Mouse (Mus musculus): ENCODE measurements around the gene Btnl2. TPM values are rescaled to one million over a fixed set of nuclear protein-coding genes. Genes with fewer than 3 reads are reported as not detected.

Btnl2 gene
- polyA plus RNA-seq, 1 experiment from 2014 or later, result not detected

- ATAC-seq (ENCODE audit: low FRiP score), result no peak
- H3K27me3 ChIP-seq (replicated peaks), result no peaks in the 10 kb centered on the region
- no peak overlapping the region for H3K9ac ChIP-seq (replicated peaks)
- H3K36me3 ChIP-seq, result no peaks in the 10 kb centered on the region
- WGBS, result 86% methylated on average over 7 of the region's 7 CpGs
- H3K4me2 ChIP-seq, result no peak overlapping the region
- H3K27ac ChIP-seq (replicated peaks), result no peak overlapping the region
- no peaks in the 10 kb centered on the region for H3K9me3 ChIP-seq (replicated peaks)
- no peaks in the 10 kb centered on the region for H3K4me1 ChIP-seq
- H3K4me3 ChIP-seq (replicated peaks), result no peak overlapping the region
These were observed 28.6 kb downstream of the Btnl2 start for GRCm38 (mm10) chr17:34383212-34383611.

- H3K27ac ChIP-seq (replicated peaks), result no peak overlapping the region
- no peaks in the 10 kb centered on the region for H3K36me3 ChIP-seq
- 77% methylated on average over 3 of the region's 3 CpGs for WGBS
- ATAC-seq (ENCODE audit: low FRiP score), result no peak
- H3K9me3 ChIP-seq (replicated peaks), result no peaks in the 10 kb centered on the region
- no peaks in the 10 kb centered on the region for H3K27me3 ChIP-seq (replicated peaks)
- H3K4me3 ChIP-seq (replicated peaks), result no peak overlapping the region
- no peak overlapping the region for H3K4me2 ChIP-seq
- no peak overlapping the region for H3K9ac ChIP-seq (replicated peaks)
- no peaks in the 10 kb centered on the region for H3K4me1 ChIP-seq
These were observed 30.1 kb downstream of the Btnl2 start for GRCm38 (mm10) chr17:34384699-34385098.

GRCm38 (mm10) chr17:34386656-34387055, 32.0 kb downstream of the Btnl2 start:
- 78% methylated on average over 2 of the region's 2 CpGs for WGBS
- no peak overlapping the region for H3K9ac ChIP-seq (replicated peaks)
- H3K27ac ChIP-seq (replicated peaks), result no peak overlapping the region
- H3K4me3 ChIP-seq (replicated peaks), result no peak overlapping the region
- 0 out of 2 replicates have a peak, but pooled peaks cover 3% of the 10 kb centered on the region for H3K27me3 ChIP-seq (replicated peaks)
- H3K36me3 ChIP-seq, result no peaks in the 10 kb centered on the region
- no peak overlapping the region for H3K4me2 ChIP-seq
- no peak for ATAC-seq (ENCODE audit: low FRiP score)
- H3K9me3 ChIP-seq (replicated peaks), result no peaks in the 10 kb centered on the region
- H3K4me1 ChIP-seq, result no peaks in the 10 kb centered on the region

GRCm38 (mm10) chr17:34388513-34388912, 33.9 kb downstream of the Btnl2 start:
- WGBS, result 42% methylated on average over 4 of the region's 4 CpGs
- H3K4me1 ChIP-seq, result no peaks in the 10 kb centered on the region
- no peak overlapping the region for H3K4me3 ChIP-seq (replicated peaks)
- no peaks in the 10 kb centered on the region for H3K9me3 ChIP-seq (replicated peaks)
- no peaks in the 10 kb centered on the region for H3K36me3 ChIP-seq
- H3K27ac ChIP-seq (replicated peaks), result no peak overlapping the region
- no peak for ATAC-seq (ENCODE audit: low FRiP score)
- H3K27me3 ChIP-seq (replicated peaks), result 0 out of 2 replicates have a peak, but pooled peaks cover 3% of the 10 kb centered on the region
- H3K9ac ChIP-seq (replicated peaks), result no peak overlapping the region
- no peak overlapping the region for H3K4me2 ChIP-seq

GRCm38 (mm10) chr17:34391507-34391906, 36.9 kb downstream of the Btnl2 start:
- 0 out of 2 replicates have a peak, but pooled peaks cover 3% of the 10 kb centered on the region for H3K27me3 ChIP-seq (replicated peaks)
- H3K4me2 ChIP-seq, result peak overlapping the region; percentile 79
- no peak overlapping the region for H3K9ac ChIP-seq (replicated peaks)
- ATAC-seq (ENCODE audit: low FRiP score), result no peak
- no peak overlapping the region for H3K27ac ChIP-seq (replicated peaks)
- H3K9me3 ChIP-seq (replicated peaks), result no peaks in the 10 kb centered on the region
- H3K4me1 ChIP-seq, result no peaks in the 10 kb centered on the region
- H3K4me3 ChIP-seq (replicated peaks), result no peak overlapping the region
- 83% methylated on average over 7 of the region's 7 CpGs for WGBS
- no peaks in the 10 kb centered on the region for H3K36me3 ChIP-seq

- Histone ChIP-seq H3K36me3 (no peaks in the 10 kb centered on the region), H3K27ac (replicated peaks) (no peak overlapping the region), H3K27me3 (replicated peaks) (0 out of 2 replicates have a peak, but pooled peaks cover 3% of the 10 kb centered on the region), H3K4me1 (no peaks in the 10 kb centered on the region), H3K9me3 (replicated peaks) (no peaks in the 10 kb centered on the region), H3K4me3 (replicated peaks) (peak overlapping the region; percentile 42), H3K9ac (replicated peaks) (peak overlapping the region; percentile 35), H3K4me2 (peak overlapping the region; percentile 79)
- no peak for ATAC-seq (ENCODE audit: low FRiP score)
- 3% methylated on average over 24 of the region's 24 CpGs for WGBS
These were observed 37.7 kb downstream of the Btnl2 start for GRCm38 (mm10) chr17:34392321-34392720.

- H3K9ac ChIP-seq (replicated peaks), result no peak overlapping the region
- no peaks in the 10 kb centered on the region for H3K36me3 ChIP-seq
- WGBS, result 71% methylated on average over 5 of the region's 5 CpGs
- H3K4me1 ChIP-seq, result peaks cover 9% of the 10 kb centered on the region
- H3K4me2 ChIP-seq, result no peak overlapping the region
- no peaks in the 10 kb centered on the region for H3K27me3 ChIP-seq (replicated peaks)
- no peak for ATAC-seq (ENCODE audit: low FRiP score)
- H3K9me3 ChIP-seq (replicated peaks), result no peaks in the 10 kb centered on the region
- no peak overlapping the region for H3K4me3 ChIP-seq (replicated peaks)
- no peak overlapping the region for H3K27ac ChIP-seq (replicated peaks)
These were observed 42.7 kb downstream of the Btnl2 start for GRCm38 (mm10) chr17:34397357-34397756.

- H3K4me3 ChIP-seq (replicated peaks), result peak overlapping the region; percentile 64
- peak overlapping the region; percentile 99 for H3K27ac ChIP-seq (replicated peaks)
- no peak overlapping the region for H3K9ac ChIP-seq (replicated peaks)
- no peaks in the 10 kb centered on the region for H3K36me3 ChIP-seq
- peak overlapping the region; percentile 68 for H3K4me2 ChIP-seq
- WGBS, result 19% methylated on average over 9 of the region's 9 CpGs
- no peaks in the 10 kb centered on the region; the same call in 1 of the 2 replicates for H3K27me3 ChIP-seq (replicated peaks)
- peaks cover 9% of the 10 kb centered on the region for H3K4me1 ChIP-seq
- ATAC-seq (ENCODE audit: low FRiP score), result peak; percentile 90
- no peaks in the 10 kb centered on the region for H3K9me3 ChIP-seq (replicated peaks)
These were observed 43.6 kb downstream of the Btnl2 start for GRCm38 (mm10) chr17:34398058-34398710.

GRCm38 (mm10) chr17:34398711-34399393, 44.2 kb downstream of the Btnl2 start, which contains the start of gene BC051142:
Gene BC051142 (plus strand): TSS chr17:34398820.
- 10% methylated on average over 34 of the region's 34 CpGs for WGBS
- Histone ChIP-seq H3K36me3 (no peaks in the 10 kb centered on the region), H3K27ac (replicated peaks) (peak within 1 kb of the TSS; percentile 99), H3K9ac (replicated peaks) (peak within 1 kb of the TSS; percentile 76), H3K27me3 (replicated peaks) (no peaks in the 10 kb centered on the region; the same call in 1 of the 2 replicates), H3K4me1 (peaks cover 9% of the 10 kb centered on the region), H3K9me3 (replicated peaks) (no peaks in the 10 kb centered on the region), H3K4me3 (replicated peaks) (peak within 1 kb of the TSS; percentile 64), H3K4me2 (peak within 1 kb of the TSS; percentile 68)
- peak; percentile 98 for ATAC-seq (ENCODE audit: low FRiP score)

GRCm38 (mm10) chr17:34399394-34399715, 44.7 kb downstream of the Btnl2 start:
- no peak for ATAC-seq (ENCODE audit: low FRiP score)
- H3K4me3 ChIP-seq (replicated peaks), result peak overlapping the region; percentile 64
- 48% methylated on average over 4 of the region's 4 CpGs for WGBS

GRCm38 (mm10) chr17:34411117-34411516, 56.5 kb downstream of the Btnl2 start:
- WGBS, result 21% methylated on average over 6 of the region's 6 CpGs
- peak; percentile 72 for ATAC-seq (ENCODE audit: low FRiP score)
- H3K27ac ChIP-seq (replicated peaks), result no peak overlapping the region

More at GRCm38 (mm10) chr17:34399394-34399715, 44.7 kb downstream of the Btnl2 start:
- H3K27ac ChIP-seq (replicated peaks), result peak overlapping the region; percentile 99
- peak overlapping the region; percentile 68 for H3K4me2 ChIP-seq
- H3K4me1 ChIP-seq, result peaks cover 9% of the 10 kb centered on the region
- H3K9ac ChIP-seq (replicated peaks), result no peak overlapping the region
- no peaks in the 10 kb centered on the region for H3K9me3 ChIP-seq (replicated peaks)
- no peaks in the 10 kb centered on the region; the same call in 1 of the 2 replicates for H3K27me3 ChIP-seq (replicated peaks)
- no peaks in the 10 kb centered on the region for H3K36me3 ChIP-seq

More at GRCm38 (mm10) chr17:34411117-34411516, 56.5 kb downstream of the Btnl2 start:
- Histone ChIP-seq H3K27me3 (replicated peaks) (no peaks in the 10 kb centered on the region), H3K9me3 (replicated peaks) (no peaks in the 10 kb centered on the region), H3K36me3 (no peaks in the 10 kb centered on the region), H3K9ac (replicated peaks) (no peak overlapping the region), H3K4me2 (no peak overlapping the region), H3K4me1 (peaks cover 2% of the 10 kb centered on the region; the same call in 1 of the 2 replicates), H3K4me3 (replicated peaks) (no peak overlapping the region)

All from neural tube, embryonic 15.5 days (tissue).